Mouse (Mus musculus) neural tube, embryonic 12.5 days (tissue): ENCODE measurements around the gene Vmn1r83. TPM values are rescaled to one million over a fixed set of nuclear protein-coding genes. Genes with fewer than 3 reads are reported as not detected.

Experiments used
- ATAC-seq: fragments of 200-750 bp; cut with Nextera tagmentation; 2 replicates; pipeline ENCODE4 v1.8.0; 2017; ENCODE audit warnings: low read depth, mild to moderate bottlenecking, moderate TSS enrichment, moderate library complexity; ENCODE audit not compliant: low FRiP score
- H3K27ac ChIP-seq: fragments of 300-500 bp; sonication (generic); 2 replicates; pipeline ENCODE4 v1.5.1; 2016
- H3K27me3 ChIP-seq: fragments of 300-500 bp; sonication (generic); replicated peaks from 2 replicates; pipeline ENCODE4 v1.6.1; 2016; ENCODE audit warnings: mild to moderate bottlenecking
- H3K36me3 ChIP-seq: fragments of 300-500 bp; sonication (generic); 2 replicates; pipeline ENCODE4 v1.6.1; 2016; ENCODE audit warnings: mild to moderate bottlenecking
- H3K4me1 ChIP-seq: fragments of 300-500 bp; sonication (generic); 2 replicates; pipeline ENCODE4 v1.6.1; 2016
- H3K4me2 ChIP-seq: fragments of 300-500 bp; sonication (generic); replicated peaks from 2 replicates; pipeline ENCODE4 v1.6.1; 2016; ENCODE audit warnings: mild to moderate bottlenecking
- H3K4me3 ChIP-seq: fragments of 300-500 bp; sonication (generic); 2 replicates; pipeline ENCODE4 v1.5.1; 2016
- H3K9ac ChIP-seq: fragments of 300-500 bp; sonication (generic); 2 replicates; pipeline ENCODE4 v1.6.1; 2016; ENCODE audit warnings: mild to moderate bottlenecking
- H3K9me3 ChIP-seq: fragments of 300-500 bp; sonication (generic); 2 replicates; pipeline ENCODE4 v1.6.1; 2016; ENCODE audit warnings: mild to moderate bottlenecking
- WGBS: fragments of 180-500 bp; shearing (Covaris S2); methylation state at CpG from one replicate; pipeline ENCODE4 v1.1.7; 2016; 5-methylcytosine and 5-hydroxymethylcytosine counted together
- microRNA-seq: library from miRNA; unstranded; fragments of <30 nt; microRNA quantifications from one replicate; pipeline ENCODE4, GENCODE M21; 2017
- polyA plus RNA-seq: library from polyadenylated mRNA; unstranded; fragments of >200 nt; fragmentation: Nextera tagmentation; extraction: Ambion mirVana; gene quantifications from 2 replicates; pipeline ENCODE4 v1.2.1, GENCODE M21; 2016

The Vmn1r83 gene
- not detected in 2 replicates for polyA plus RNA-seq

GRCm38 (mm10) chr7:12329381-12329780, at the start of gene Vmn1r83:
Gene Vmn1r83, minus strand, starts transcription at chr7:12329481.
- Histone ChIP-seq H3K36me3 (no peaks in the 10 kb centered on the region), H3K4me2 (no peak within 1 kb of the TSS), H3K27me3 (no peaks in the 10 kb centered on the region), H3K9ac (no peak within 1 kb of the TSS), H3K4me3 (no peak within 1 kb of the TSS), H3K27ac (no peak within 1 kb of the TSS), H3K4me1 (no peaks in the 10 kb centered on the region), H3K9me3 (peaks cover 18% of the 10 kb centered on the region)
- 85% methylated on average over 2 of the region's 2 CpGs for WGBS
- no peak for ATAC-seq

GRCm38 (mm10) chr7:12369173-12369572, 39.9 kb upstream of the Vmn1r83 start, which contains the start of gene Vmn1r84:
Gene Vmn1r84, minus strand, starts transcription at chr7:12369273.
- ATAC-seq: no peak
- no peak within 1 kb of the TSS for H3K9ac ChIP-seq
- H3K27me3 ChIP-seq: no peaks in the 10 kb centered on the region
- no peak within 1 kb of the TSS for H3K27ac ChIP-seq
- peaks cover 3% of the 10 kb centered on the region; the same call in 1 of the 2 replicates for H3K9me3 ChIP-seq
- no peaks in the 10 kb centered on the region for H3K36me3 ChIP-seq
- no peak within 1 kb of the TSS for H3K4me3 ChIP-seq
- no peak within 1 kb of the TSS for H3K4me2 ChIP-seq
- 69% methylated on average over 1 of the region's 1 CpGs for WGBS
- no peaks in the 10 kb centered on the region for H3K4me1 ChIP-seq

- Histone ChIP-seq H3K9me3 (peaks cover 10% of the 10 kb centered on the region; the same call in 1 of the 2 replicates), H3K4me3 (no peak within 1 kb of the TSS), H3K4me1 (no peaks in the 10 kb centered on the region), H3K27me3 (no peaks in the 10 kb centered on the region), H3K4me2 (no peak within 1 kb of the TSS), H3K27ac (no peak within 1 kb of the TSS), H3K36me3 (no peaks in the 10 kb centered on the region), H3K9ac (no peak within 1 kb of the TSS)
- no peak for ATAC-seq
- 64% methylated on average over 2 of the region's 2 CpGs for WGBS
These were observed 29.2 kb downstream of the Vmn1r83 start, which contains the start of gene Vmn1r82 for GRCm38 (mm10) chr7:12300130-12300529. Gene Vmn1r82, plus strand, starts transcription at chr7:12300430.

Small RNA genes lying within 50 kb of the gene (microRNA-seq; reads per million reads assigned to microRNA genes)
- not detected for gene Gm23521

Other genes starting within 250 kb of the Vmn1r83 start
- not detected in 2 replicates for gene Vmn1r78, start 179.2 kb downstream of the Vmn1r83 start, polyA plus RNA-seq
- not detected in 2 replicates for gene Vmn1r79, start 158.2 kb downstream of the Vmn1r83 start, polyA plus RNA-seq
- gene Vmn1r80, start 140.2 kb downstream of the Vmn1r83 start, polyA plus RNA-seq: not detected in 2 replicates
- not detected in 2 replicates for gene Vmn1r81, start 61.2 kb downstream of the Vmn1r83 start, polyA plus RNA-seq
- gene Vmn1r82, start 29.1 kb downstream of the Vmn1r83 start, polyA plus RNA-seq: not detected in 2 replicates
- gene Vmn1r84, start 39.8 kb upstream of the Vmn1r83 start, polyA plus RNA-seq: 0.05 TPM in 1 of 2 replicates, not detected in the other
- 4.9 and 5.3 TPM in 2 replicates for gene Zfp551, start 93.3 kb upstream of the Vmn1r83 start, polyA plus RNA-seq
- 42.3 and 47.6 TPM in 2 replicates for gene Zfp606, start 148.8 kb upstream of the Vmn1r83 start, polyA plus RNA-seq
- gene 2900092C05Rik, start 183.0 kb upstream of the Vmn1r83 start, polyA plus RNA-seq: not detected in 2 replicates